Mouse (Mus musculus): Measurements from ENCODE around the gene Mtmr4.
A peak's percentile ranks its signal among the peaks of the same experiment; 100 is the strongest.

The Mtmr4 gene

DNA sequence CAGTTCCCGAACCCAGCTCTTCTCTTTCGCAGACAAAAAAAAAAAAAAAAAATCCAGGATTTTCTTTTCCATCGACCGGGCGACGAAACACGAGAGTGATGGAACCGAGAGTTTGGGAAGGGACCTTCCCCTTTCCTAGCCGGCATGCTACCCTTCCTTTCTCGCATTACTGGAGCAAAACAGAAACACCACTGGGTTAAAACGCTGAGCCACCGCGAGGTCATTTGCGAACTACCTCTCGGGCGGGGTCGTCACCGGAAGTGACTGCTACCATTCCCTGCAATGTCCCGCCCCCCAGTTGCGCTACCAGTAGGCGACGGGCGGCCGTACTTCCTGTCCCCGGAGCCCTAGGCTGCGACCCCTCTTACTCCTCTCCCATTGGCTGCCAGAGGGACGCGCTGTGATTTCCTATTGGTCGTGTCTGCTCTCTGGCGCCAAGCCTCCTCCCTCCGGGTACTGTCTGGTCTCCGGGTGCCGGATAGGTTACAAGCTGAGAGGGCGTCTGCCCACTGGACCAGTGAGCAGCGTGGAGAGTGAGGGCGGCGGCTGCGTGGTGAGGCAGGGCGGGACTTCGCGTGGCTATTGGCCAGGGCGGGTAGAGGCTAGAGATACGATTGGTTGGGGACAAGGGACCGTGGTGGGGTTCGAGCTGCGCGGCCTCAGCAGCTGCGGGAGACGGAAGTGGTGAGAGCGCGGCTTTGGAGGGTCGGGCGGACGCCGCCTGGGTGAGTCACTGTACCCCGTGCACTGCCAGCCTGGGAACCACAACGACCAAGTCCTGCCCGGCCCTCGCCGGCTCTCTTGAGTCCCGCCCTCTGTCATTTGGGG is at the start of gene Mtmr4:
Mtmr4 (plus strand) TSS at position 637 of the 828 bp plus-strand sequence.
- peak; percentile 99 for DNase-seq (ENCODE audit: low spot score)

DNA sequence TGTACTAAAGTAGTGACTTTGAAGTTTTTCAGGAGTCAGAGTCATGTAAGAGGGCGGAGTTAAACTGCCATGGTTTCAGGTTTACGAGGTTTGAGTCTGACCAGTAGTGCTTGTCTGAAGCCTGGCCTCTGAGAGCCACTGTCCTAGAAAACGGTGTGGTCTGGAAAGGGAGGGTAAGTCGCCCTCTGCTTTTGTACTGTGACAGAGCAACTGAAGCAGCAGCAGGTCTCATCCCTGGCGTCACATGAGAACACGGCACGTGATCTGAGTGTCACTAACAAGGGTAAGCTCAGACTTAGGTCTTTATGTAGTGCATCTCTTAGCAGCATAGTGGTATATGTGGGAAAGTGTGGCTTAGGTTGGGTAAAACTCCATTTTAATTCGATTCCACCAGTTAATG is 49.7 kb upstream of the Mtmr4 start:
- peak; percentile 17 for DNase-seq (ENCODE audit: low spot score)

DNA sequence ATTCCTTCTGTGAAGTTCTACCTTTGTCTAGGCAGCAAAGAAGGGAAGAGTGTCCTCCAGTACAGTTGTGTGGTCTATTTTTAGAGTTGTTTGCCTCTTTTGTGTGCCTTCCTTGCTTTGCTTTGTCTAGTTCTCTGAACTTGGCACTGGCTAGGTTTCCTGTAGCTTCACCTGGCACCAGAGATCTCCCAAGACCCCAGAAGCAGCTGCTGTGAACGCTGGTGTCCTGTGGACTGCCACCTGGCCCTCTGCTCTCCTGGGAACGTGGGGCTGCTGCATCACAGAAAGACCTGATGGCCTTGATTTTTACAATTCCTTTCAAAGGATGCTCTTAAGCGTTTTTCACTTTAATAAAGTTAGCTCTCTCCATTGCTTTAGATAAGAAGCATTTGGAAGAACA is 49.1 kb upstream of the Mtmr4 start:
- no peak for DNase-seq (ENCODE audit: low spot score)

DNA sequence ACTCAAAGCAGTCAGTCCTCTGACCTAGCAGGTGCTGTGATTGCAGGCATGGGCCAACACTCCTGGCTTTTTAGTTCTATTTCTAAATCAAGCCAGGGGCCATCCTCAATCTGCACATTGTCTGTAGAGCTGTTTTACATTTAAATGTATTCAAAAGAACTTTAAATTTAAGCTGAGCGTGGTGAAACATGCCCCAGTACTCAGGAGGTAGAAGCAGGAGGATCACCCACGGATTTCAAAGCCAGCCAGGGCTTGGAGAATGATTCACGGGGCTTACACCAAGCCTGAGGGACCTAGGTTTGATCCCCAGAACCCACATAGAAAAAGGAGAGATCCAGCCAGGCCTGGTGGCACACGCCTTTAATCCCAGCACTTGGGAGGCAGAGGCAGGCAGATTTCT is 38.6 kb upstream of the Mtmr4 start:
- no peak for DNase-seq (ENCODE audit: low spot score)

DNA sequence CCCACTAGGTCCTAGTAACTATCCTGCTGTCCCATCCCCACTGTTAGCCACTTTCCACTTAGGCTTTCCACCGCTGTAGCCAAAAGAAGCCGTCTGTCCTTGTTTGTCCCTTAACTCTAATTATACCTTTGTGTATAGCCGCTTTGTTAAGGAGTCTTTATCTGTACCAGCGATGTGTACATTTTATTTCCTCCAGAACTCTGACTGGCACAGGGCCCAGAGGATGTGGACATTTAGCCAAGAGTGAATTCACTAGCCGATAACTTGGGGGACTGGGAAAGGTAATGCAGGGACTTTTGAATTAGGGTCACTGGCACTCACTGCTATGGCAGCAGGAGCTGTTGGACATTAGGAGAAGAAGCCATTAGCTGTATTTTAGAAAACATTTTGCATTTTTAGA is 37.6 kb upstream of the Mtmr4 start:
- DNase-seq (ENCODE audit: low spot score) = no peak

DNA sequence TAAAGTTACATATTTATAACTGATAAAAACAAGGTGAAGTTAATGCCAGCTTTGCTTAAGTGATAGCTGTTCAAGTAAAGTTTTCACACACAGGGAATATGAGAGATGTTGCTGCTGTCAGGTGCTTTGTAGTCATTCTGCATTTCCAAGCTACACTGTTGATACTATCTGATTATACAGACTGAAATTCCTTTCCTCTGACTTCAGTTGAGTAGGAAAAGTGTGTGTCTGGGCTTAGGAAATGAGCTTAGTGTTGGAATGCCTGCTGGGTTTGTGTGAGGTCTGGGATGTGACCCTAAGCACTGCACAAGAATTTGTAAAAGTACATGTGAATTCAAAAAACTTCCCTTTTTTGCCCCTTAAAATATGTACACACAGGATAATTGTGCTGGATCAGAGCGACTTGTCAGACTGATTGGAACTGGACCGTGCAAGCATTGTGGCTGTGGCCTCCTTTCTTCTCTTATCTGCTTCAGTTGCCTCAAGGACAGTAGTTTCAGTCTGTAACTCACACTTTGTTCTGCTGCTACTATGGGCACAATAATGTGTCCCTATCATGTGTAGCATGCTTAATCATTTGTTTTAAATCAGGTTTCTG is 36.8 kb upstream of the Mtmr4 start:
- peak; percentile 77 for DNase-seq (ENCODE audit: low spot score)

DNA sequence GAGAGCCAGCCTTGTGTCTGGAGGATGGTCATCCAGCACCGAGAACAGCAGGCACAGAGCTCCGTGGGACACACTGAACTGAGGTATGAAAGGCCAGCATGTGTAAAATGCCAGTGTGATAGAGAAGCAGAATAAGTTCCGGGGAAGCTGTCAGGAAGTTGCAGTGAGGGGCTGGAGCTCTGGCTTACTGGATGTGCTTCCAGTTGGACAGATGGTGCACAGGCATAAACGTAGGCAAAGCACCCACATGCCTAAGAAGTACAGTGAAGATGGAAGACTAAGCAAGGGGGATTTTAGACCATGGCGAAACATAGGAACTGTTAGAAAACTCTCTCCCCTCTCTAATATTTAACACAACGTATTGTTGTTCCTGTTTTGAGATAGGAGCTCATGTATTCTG is 30.8 kb upstream of the Mtmr4 start:
- no peak for DNase-seq (ENCODE audit: low spot score)

DNA sequence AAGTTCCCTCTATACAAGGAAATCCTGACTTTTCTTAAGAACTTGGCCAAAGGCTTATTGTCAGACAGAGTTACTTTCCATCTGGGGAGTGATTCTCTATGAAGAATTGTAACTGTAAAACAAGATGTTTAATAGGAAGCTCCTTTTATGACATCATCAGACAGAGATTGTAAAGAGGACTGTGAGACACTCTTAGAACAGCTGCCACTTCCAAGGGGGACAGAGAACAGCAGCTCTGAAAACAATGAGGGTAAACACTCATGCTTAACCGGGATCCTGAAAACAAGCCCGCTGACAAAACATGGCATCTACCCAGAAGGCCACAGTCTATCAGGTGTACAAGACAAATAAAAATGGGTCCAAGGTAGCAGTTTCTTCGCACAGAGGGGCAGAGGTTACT is 25.5 kb upstream of the Mtmr4 start, which contains the start of gene Gm11492:
Gm11492 (plus strand) TSS at position 153 of the 400 bp plus-strand sequence.
- DNase-seq (ENCODE audit: low spot score) = no peak

DNA sequence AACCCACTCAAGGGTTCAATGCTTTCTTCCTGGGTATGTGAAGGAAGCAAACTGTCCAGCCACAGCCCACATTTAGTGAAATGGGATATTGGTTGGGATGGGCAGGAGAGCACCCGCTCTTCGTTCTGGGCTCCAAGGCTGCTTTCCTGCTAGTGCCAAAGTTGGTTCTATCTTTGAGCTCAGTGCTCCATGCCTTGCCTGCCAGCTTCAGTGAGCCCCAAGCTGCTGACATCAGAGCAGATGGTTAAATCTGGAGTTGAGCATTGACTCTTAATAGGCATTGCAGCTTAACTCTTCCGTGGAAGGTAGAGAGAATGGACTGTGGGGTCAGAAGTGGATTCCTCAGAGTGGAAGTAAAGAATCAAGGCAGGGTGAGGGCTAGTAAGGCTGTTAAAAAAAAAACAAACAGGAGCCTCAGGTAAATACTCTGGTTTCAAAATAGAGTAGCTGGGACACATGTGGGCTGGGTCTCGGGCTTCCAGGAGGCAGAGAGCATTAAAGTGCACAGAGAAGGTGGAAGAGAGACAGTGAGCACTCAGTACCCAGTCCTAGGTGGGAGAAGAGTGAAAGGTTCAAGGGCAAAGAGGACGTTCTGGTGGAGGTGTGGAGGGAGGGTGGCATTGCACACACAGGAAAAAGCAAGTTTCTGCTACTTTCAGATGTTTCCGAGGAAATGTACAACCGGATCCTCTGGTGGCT is 23.6 kb upstream of the Mtmr4 start, which contains the start of gene Sept4:
Sept4 (plus strand) TSS at position 649 of the 699 bp plus-strand sequence.
- DNase-seq (ENCODE audit: low spot score) = no peak

DNA sequence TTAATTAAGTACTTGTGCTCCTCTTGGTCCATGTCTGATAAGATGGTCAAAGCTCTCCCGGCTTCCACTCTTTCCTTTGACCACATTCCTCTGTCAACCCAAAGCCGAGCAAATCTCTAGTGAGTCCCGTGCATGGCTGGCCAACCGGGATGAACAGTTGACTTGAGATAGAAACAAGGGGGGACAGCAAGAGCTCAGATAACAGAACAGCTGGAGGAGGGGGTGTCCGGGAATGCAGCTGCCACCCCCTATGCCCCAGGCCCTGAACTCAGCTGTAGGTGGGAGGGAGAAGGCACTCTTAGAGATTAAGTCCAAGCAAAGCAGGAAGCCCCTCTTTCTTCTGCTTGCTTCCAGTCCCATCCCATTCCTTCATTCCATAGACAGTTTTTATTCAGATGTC is 21.2 kb upstream of the Mtmr4 start:
- DNase-seq (ENCODE audit: low spot score) = no peak

DNA sequence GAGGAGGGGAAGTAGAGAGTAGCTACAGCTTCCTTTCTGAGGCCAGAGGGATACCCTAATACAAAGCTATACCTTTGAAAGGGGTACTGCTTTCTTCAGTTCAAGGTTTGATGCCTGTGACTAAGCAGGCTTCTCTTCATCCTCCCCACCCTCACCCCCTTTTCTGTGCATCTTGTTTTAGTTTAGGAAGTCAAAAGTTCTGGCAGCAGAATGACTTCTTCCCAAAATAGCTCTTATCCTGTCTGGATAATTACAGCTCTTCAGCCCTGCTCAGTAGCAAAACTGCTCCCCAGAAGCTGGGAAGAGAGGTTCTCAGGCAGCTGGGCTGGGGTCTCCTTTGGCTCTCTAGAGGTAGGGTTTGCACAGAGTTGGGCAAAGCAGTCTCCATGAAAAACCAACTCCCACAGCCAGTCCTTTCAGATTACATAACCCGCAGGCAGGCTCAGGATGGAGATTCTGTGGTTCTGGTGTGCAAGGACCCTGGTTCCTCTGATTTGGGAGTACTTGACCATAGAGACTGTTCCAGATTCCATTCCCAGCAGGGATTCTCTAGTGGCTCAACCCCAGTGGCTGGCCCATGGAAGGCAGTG is 20.5 kb upstream of the Mtmr4 start:
- DNase-seq (ENCODE audit: low spot score) = no peak

DNA sequence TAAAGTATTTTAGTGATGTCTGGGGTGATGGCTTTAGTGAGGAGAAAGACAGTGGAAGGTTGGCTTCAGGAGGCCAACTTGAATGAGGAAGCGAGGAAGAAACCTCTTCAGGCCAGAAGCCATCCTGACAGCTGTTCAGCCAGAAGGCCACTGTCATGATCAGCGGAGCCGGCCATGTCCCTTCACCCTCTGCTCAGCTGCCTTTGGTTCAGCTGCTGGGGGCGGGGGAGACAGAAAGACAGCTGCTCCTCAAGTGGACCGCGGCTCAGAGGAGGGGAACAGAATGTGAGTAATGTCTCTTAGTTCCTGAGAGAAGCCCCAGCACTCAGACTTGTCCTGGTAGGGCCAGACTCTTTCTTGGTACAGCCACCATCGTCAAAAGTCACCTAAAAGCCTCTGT is 18.2 kb upstream of the Mtmr4 start:
- DNase-seq (ENCODE audit: low spot score) = peak; percentile 41

DNA sequence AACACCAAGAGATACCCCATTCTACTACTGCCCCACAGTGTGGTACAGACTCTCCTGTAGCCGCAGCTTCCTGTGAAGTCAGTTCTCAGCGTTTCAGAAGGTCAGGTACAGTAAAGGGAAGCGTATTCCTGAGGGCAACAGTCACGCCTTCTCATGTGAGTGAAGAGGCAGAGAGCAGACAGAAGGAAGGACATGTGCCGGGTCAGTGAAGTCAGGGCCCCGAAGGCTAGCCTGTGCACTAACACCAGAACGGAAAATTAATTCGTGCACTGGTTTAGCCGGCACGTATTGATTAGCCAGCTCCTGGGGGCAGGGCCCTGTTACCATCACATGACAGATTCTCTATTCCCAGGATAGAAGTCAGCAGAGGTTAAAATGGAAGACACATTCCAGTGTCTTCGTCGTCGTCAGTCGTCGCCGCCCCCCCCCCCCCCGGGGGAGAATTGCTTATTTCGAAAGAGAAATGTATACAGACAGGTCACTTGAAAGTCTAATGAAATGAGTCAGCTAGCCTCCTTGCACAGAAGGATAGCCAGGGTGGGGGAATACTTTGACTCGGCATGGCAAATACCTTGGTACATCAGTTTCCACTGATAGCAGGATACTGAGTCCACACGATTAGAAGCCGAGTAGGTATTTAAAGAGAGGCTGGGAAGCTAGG is 17.3 kb upstream of the Mtmr4 start:
- DNase-seq (ENCODE audit: low spot score) = no peak

DNA sequence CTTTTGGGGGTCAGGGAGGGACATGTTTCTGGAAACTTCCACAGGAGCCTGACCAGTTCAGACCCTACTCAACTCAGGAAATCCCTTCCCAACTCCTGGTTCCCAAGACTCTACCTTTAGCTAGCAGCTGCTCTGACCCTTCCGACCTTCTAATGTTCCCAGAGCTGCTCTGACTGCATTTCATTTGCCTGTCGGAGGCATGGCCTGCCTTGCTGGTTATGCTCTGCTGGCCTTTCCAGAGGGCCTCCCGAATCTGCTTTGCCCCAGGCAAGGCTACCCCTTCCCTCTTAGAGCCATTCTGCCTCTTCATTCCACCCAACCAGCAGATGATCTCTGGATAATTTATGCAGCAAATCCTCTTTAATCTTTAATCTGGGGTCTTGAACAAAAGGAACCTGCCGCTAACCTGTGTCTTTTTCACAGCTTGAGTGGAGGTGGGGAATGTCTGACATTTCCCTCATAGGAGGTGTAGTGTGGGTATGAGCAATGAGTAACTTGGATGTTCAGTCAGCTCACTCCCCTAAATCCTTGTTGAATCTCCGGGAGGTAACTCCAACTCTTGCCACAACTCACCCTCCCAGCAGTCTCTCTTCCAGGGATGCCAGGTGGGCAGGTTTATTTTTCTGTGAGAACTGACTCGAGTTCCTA is 14.2 kb upstream of the Mtmr4 start:
- DNase-seq (ENCODE audit: low spot score) = peak; percentile 39

DNA sequence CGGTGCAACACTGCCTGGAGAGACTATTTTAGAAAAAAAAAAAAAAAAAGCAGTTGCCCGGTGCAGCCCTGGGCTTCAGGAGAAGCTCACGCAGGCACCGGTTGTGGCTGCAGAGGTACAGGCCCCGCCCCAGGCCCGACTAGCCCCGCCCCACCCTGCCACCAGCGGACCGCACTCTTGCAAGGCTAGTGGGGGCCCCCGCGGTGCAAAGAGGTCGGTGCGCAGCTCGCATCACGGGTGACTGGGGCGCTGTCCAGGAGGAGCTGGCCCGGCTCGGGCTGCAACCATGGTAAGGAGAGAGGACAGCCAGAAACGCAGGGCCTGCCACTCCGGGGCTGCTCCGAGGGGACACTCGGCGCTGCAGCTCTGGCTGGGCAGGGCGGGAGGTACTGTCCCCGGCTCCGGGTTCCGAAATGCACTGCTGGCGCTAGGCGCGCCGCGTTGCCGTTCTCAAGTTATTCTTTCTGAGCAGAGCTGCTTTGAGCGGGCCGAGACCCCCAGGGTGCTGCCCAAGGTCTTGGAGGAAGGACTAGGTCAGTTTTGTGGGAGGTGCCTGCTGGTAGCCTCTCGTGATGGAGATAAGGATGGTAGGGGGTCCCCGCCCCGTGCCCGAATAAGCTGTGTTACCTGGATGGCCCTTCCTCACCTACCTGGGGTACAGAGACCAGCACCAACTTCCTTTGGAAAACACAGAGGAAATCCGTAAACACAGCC is 13.6 kb upstream of the Mtmr4 start:
- peak; percentile 77 for DNase-seq (ENCODE audit: low spot score)

DNA sequence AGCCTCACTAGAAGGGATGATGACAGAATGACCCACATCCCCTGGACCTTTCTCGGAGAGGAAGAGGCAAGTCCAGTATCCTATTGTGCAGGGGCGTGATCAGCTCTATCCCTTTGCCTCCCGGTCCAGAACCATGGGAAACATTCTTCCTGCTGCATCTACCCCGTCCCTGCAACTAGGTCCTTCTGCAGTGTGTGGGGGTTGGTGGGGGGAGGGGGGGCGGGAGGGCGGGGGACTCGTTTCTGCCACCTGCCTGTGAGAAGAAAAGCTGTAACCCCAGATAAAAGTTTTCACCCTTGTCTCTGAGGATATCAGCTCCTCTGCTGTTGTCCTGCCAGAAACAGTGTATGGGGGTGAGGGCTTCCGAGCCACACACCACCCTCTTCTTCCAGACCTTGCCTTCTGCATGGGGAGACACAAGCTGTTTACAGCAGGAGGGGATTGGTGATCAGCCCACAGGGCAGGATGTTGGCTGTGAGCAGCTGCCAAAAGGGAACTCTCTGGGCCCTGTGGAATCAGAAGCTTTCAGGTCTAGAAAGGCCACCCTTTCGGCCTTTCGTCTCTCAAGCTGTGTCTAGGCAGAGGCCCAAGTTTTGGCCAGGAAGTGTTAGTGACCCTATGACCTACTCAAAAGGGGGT is 12.9 kb upstream of the Mtmr4 start:
- peak; percentile 42 for DNase-seq (ENCODE audit: low spot score)

DNA sequence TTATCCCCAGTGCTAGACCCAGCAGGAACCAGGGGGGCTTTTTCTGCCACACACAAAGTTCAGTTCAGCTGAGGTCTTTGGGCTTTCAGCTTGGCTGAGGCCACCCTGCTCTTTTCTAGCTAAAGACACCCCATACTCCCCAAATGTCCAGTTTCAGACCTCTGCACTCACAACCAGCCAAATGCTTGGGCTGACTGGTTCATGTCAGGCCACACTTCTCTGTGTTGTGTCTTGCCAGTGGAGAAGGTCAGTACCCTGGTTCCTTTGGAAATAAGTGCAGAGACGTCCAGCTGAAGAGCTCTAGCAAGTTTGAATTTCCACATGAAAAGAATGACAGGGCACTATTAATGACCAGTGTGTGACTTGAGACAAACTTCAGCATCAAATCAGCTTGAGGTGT is 12.2 kb upstream of the Mtmr4 start:
- DNase-seq (ENCODE audit: low spot score) = no peak

DNA sequence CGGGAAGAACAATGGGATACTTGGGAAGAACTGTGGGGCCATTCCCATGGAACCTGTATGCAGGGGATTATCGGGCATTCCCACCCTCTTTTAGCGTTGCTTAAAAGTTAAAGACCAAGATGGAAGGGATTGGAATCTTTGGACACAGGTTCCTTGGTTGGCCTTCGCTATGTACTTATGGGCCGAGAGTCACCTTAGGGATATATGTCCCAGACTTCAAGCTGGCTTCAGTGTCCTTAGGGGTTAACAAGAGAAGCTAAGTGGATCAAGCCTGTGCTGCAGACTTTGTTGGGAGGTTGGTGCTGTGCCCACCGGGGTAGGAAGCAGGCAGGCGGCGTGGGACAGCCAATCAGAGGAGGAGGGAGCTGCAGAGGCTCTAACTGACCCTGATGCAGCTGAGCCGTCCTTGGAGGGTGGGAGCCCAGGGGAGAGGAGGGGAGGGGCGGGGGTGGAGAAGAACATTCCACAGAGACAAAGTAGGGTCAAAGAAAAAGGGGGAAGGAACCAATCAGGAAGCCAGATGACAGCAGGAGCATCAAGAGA is 11.3 kb upstream of the Mtmr4 start:
- DNase-seq (ENCODE audit: low spot score) = no peak

DNA sequence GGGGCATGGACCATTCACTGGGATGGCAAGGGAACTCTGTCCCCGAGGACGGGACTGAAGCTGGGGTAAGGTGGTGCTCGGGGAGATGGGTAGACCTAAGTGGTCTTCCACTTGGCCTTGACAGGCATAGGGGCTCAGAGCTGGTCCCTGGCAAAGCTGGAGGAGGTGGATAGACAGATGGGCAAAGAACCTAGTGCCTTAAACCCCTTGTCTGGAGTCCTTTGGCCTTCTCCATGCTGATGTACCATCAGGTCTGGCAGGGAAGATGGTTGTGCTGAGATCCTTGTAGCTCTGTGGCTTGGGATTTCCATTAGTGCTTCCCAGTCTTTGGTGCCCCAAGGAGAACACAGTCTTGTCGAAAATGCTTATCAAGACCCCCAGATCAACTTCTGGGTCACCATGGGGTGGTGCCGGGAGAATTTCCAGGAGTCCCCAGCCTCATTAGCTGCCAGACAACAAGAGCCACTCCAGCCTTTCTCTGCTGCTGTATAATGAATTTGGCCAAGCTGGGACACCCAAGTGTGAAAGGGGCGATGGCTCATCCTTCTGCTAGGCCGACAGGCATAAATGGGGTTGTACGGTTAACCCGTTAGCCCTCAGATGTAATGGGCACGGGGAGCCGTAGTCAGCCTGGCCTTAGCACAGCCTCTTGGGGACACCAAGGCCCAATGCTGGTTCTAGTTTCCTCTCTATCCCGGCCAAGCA is 10.6 kb upstream of the Mtmr4 start:
- no peak for DNase-seq (ENCODE audit: low spot score)

All from retina, embryonic 14.5 days (tissue).